Mouse (Mus musculus): ENCODE data around the gene 1500009C09Rik. TPM values are rescaled to one million over a fixed set of nuclear protein-coding genes. Genes with fewer than 3 reads are reported as not detected.
A peak's percentile ranks its signal among the peaks of the same experiment; 100 is the strongest.

Gene 1500009C09Rik
- polyA plus RNA-seq, 1 experiment from 2014 or later, result 0.13 TPM

- H3K27me3 ChIP-seq (replicated peaks), result peaks cover 89% of the 10 kb centered on the region
- no peak overlapping the region for H3K27ac ChIP-seq
- H3K4me1 ChIP-seq (replicated peaks), result peaks cover 19% of the 10 kb centered on the region
- no peaks in the 10 kb centered on the region for H3K36me3 ChIP-seq
- ATAC-seq, result peak; percentile 57
- H3K9ac ChIP-seq, result no peak overlapping the region
- H3K9me3 ChIP-seq, result no peaks in the 10 kb centered on the region
- peak overlapping the region; percentile 74 for H3K4me2 ChIP-seq (replicated peaks)
- peak overlapping the region; percentile 36 for H3K4me3 ChIP-seq (replicated peaks)
- WGBS, result under 1% methylated on average over 110 of the region's 112 CpGs
These were observed 40.1 kb upstream of the 1500009C09Rik start for GRCm38 (mm10) chr15:82211911-82212751.

GRCm38 (mm10) chr15:82212752-82213063, 39.5 kb upstream of the 1500009C09Rik start, which contains the start of gene Shisa8:
Gene Shisa8 (minus strand): TSS chr15:82212815.
- Histone ChIP-seq H3K36me3 (no peaks in the 10 kb centered on the region), H3K27ac (no peak within 1 kb of the TSS), H3K4me1 (replicated peaks) (peaks cover 16% of the 10 kb centered on the region), H3K9me3 (no peaks in the 10 kb centered on the region), H3K4me2 (replicated peaks) (peak within 1 kb of the TSS; percentile 74), H3K9ac (no peak within 1 kb of the TSS), H3K4me3 (replicated peaks) (peak within 1 kb of the TSS; percentile 36), H3K27me3 (replicated peaks) (peaks cover 86% of the 10 kb centered on the region)
- WGBS, result 0% methylated on average over 6 of the region's 34 CpGs
- peak; percentile 46 for ATAC-seq

- no peak for ATAC-seq
- 17% methylated on average over 4 of the region's 4 CpGs for WGBS
- Histone ChIP-seq H3K9ac (no peak overlapping the region), H3K27me3 (replicated peaks) (peaks cover 84% of the 10 kb centered on the region), H3K9me3 (no peaks in the 10 kb centered on the region), H3K4me3 (replicated peaks) (no peak overlapping the region), H3K4me1 (replicated peaks) (peaks cover 16% of the 10 kb centered on the region), H3K36me3 (no peaks in the 10 kb centered on the region), H3K4me2 (replicated peaks) (no peak overlapping the region), H3K27ac (no peak overlapping the region)
These were observed 39.0 kb upstream of the 1500009C09Rik start for GRCm38 (mm10) chr15:82213222-82213621.

GRCm38 (mm10) chr15:82215332-82216046, 36.7 kb upstream of the 1500009C09Rik start:
- no peaks in the 10 kb centered on the region for H3K9me3 ChIP-seq
- H3K4me3 ChIP-seq (replicated peaks), result no peak overlapping the region
- H3K9ac ChIP-seq, result no peak overlapping the region
- no peak overlapping the region for H3K27ac ChIP-seq
- H3K27me3 ChIP-seq (replicated peaks), result peaks cover 74% of the 10 kb centered on the region
- no peaks in the 10 kb centered on the region for H3K36me3 ChIP-seq
- 35% methylated on average over 11 of the region's 11 CpGs for WGBS
- ATAC-seq, result no peak
- no peak overlapping the region for H3K4me2 ChIP-seq (replicated peaks)
- peaks cover 16% of the 10 kb centered on the region for H3K4me1 ChIP-seq (replicated peaks)

- H3K36me3 ChIP-seq, result no peaks in the 10 kb centered on the region
- H3K27ac ChIP-seq, result no peak overlapping the region
- no peak for ATAC-seq
- H3K27me3 ChIP-seq (replicated peaks), result peaks cover 71% of the 10 kb centered on the region
- H3K9ac ChIP-seq, result no peak overlapping the region
- no peak overlapping the region for H3K4me3 ChIP-seq (replicated peaks)
- peaks cover 16% of the 10 kb centered on the region for H3K4me1 ChIP-seq (replicated peaks)
- H3K4me2 ChIP-seq (replicated peaks), result no peak overlapping the region
- 55% methylated on average over 20 of the region's 20 CpGs for WGBS
- no peaks in the 10 kb centered on the region for H3K9me3 ChIP-seq
These were observed 35.9 kb upstream of the 1500009C09Rik start for GRCm38 (mm10) chr15:82216142-82216827.

GRCm38 (mm10) chr15:82217039-82217438, 35.2 kb upstream of the 1500009C09Rik start:
- Histone ChIP-seq H3K4me1 (replicated peaks) (peaks cover 9% of the 10 kb centered on the region), H3K4me2 (replicated peaks) (no peak overlapping the region), H3K9ac (no peak overlapping the region), H3K36me3 (no peaks in the 10 kb centered on the region), H3K9me3 (no peaks in the 10 kb centered on the region), H3K27ac (no peak overlapping the region), H3K4me3 (replicated peaks) (no peak overlapping the region), H3K27me3 (replicated peaks) (peaks cover 64% of the 10 kb centered on the region)
- WGBS, result 25% methylated on average over 7 of the region's 7 CpGs
- ATAC-seq, result no peak

- no peaks in the 10 kb centered on the region for H3K9me3 ChIP-seq
- H3K27me3 ChIP-seq (replicated peaks), result peaks cover 61% of the 10 kb centered on the region
- ATAC-seq, result no peak
- no peak overlapping the region for H3K4me2 ChIP-seq (replicated peaks)
- H3K4me3 ChIP-seq (replicated peaks), result no peak overlapping the region
- no peak overlapping the region for H3K27ac ChIP-seq
- H3K9ac ChIP-seq, result no peak overlapping the region
- 41% methylated on average over 9 of the region's 9 CpGs for WGBS
- no peaks in the 10 kb centered on the region for H3K36me3 ChIP-seq
- H3K4me1 ChIP-seq (replicated peaks), result no peaks in the 10 kb centered on the region
These were observed 34.2 kb upstream of the 1500009C09Rik start for GRCm38 (mm10) chr15:82217980-82218379.

- no peaks in the 10 kb centered on the region for H3K36me3 ChIP-seq
- H3K4me1 ChIP-seq (replicated peaks), result peaks cover 3% of the 10 kb centered on the region
- no peak for ATAC-seq
- no peak overlapping the region for H3K4me2 ChIP-seq (replicated peaks)
- no peak overlapping the region for H3K27ac ChIP-seq
- H3K9ac ChIP-seq, result no peak overlapping the region
- no peaks in the 10 kb centered on the region for H3K9me3 ChIP-seq
- WGBS, result 76% methylated on average over 26 of the region's 26 CpGs
- H3K4me3 ChIP-seq (replicated peaks), result no peak overlapping the region
- H3K27me3 ChIP-seq (replicated peaks), result peaks cover 57% of the 10 kb centered on the region
These were observed 33.2 kb upstream of the 1500009C09Rik start for GRCm38 (mm10) chr15:82218778-82219666.

- WGBS, result 78% methylated on average over 11 of the region's 12 CpGs
These were observed 32.1 kb upstream of the 1500009C09Rik start for GRCm38 (mm10) chr15:82220003-82220675.

GRCm38 (mm10) chr15:82221104-82221860, 30.9 kb upstream of the 1500009C09Rik start:
- H3K9me3 ChIP-seq, result no peaks in the 10 kb centered on the region
- no peak overlapping the region for H3K4me2 ChIP-seq (replicated peaks)
- H3K27ac ChIP-seq, result no peak overlapping the region
- H3K4me3 ChIP-seq (replicated peaks), result no peak overlapping the region
- ATAC-seq, result no peak
- peaks cover 10% of the 10 kb centered on the region for H3K4me1 ChIP-seq (replicated peaks)
- H3K9ac ChIP-seq, result no peak overlapping the region
- H3K27me3 ChIP-seq (replicated peaks), result peaks cover 60% of the 10 kb centered on the region
- 74% methylated on average over 14 of the region's 14 CpGs for WGBS
- H3K36me3 ChIP-seq, result no peaks in the 10 kb centered on the region

More at GRCm38 (mm10) chr15:82220003-82220675, 32.1 kb upstream of the 1500009C09Rik start:
- Histone ChIP-seq H3K9me3 (no peaks in the 10 kb centered on the region), H3K4me3 (replicated peaks) (no peak overlapping the region), H3K27ac (no peak overlapping the region), H3K4me2 (replicated peaks) (no peak overlapping the region), H3K27me3 (replicated peaks) (peaks cover 62% of the 10 kb centered on the region), H3K9ac (no peak overlapping the region), H3K4me1 (replicated peaks) (peaks cover 10% of the 10 kb centered on the region), H3K36me3 (no peaks in the 10 kb centered on the region)
- no peak for ATAC-seq

- WGBS, result 40% methylated on average over 7 of the region's 7 CpGs
- no peak for ATAC-seq
- Histone ChIP-seq H3K27ac (no peak overlapping the region), H3K9ac (no peak overlapping the region), H3K4me3 (replicated peaks) (no peak overlapping the region), H3K9me3 (no peaks in the 10 kb centered on the region), H3K27me3 (replicated peaks) (peaks cover 45% of the 10 kb centered on the region), H3K4me2 (replicated peaks) (no peak overlapping the region), H3K36me3 (no peaks in the 10 kb centered on the region), H3K4me1 (replicated peaks) (peaks cover 10% of the 10 kb centered on the region)
These were observed 28.9 kb upstream of the 1500009C09Rik start for GRCm38 (mm10) chr15:82223251-82223650.
